Mouse (Mus musculus): ENCODE measurements at regions not wholly inside any gene's neighbourhood (a gene's known extent, or its start where the extent isn't known, plus 50 kb on each side); places are given as distances from the start of the nearest gene placed in this dataset.

GRCm38 (mm10) chr14:72149463-72149862 is 342.2 kb downstream of the Gm9195 start:
- DNase-seq (ENCODE audit: low read depth, low spot score), result no peak
- ChIA-PET POLR2A (no interaction called here), CTCF (no interaction called here)
- in situ Hi-C loops (cut with MboI; ENCODE audit: low pct_unique_long_range_greater_than_20kb), result no loop called here
- ATAC-seq, result no peak
- TF ChIP-seq CTCF (IDR thresholded peaks at IDR 0.05), result no peak
- no peaks in the 10 kb centered on the region for H3K27me3 ChIP-seq

- ChIA-PET POLR2A (no interaction called here), CTCF (no interaction called here)
- in situ Hi-C loops (cut with MboI; ENCODE audit: low pct_unique_long_range_greater_than_20kb), result no loop called here
- TF ChIP-seq CTCF (IDR thresholded peaks at IDR 0.05), result no peak
- ATAC-seq (no peak), DNase-seq (ENCODE audit: low read depth, low spot score) (no peak)
- H3K27me3 ChIP-seq, result no peaks in the 10 kb centered on the region
These were observed 342.8 kb downstream of the Gm9195 start for GRCm38 (mm10) chr14:72148886-72149285.

- CTCF ChIA-PET, result no interaction called here
- no peaks in the 10 kb centered on the region for H3K27me3 ChIP-seq
- in situ Hi-C loops (cut with MboI; ENCODE audit: low pct_unique_long_range_greater_than_20kb), result no loop called here
- POLR2A ChIA-PET, result no interaction called here
- no peak for ATAC-seq
- DNase-seq (ENCODE audit: low read depth, low spot score), result no peak
- no peak for TF ChIP-seq CTCF (IDR thresholded peaks at IDR 0.05)
These were observed 345.3 kb downstream of the Gm9195 start for GRCm38 (mm10) chr14:72146381-72146780.

- no peak for TF ChIP-seq CTCF (IDR thresholded peaks at IDR 0.05)
- ChIA-PET CTCF (no interaction called here), POLR2A (no interaction called here)
- ATAC-seq (no peak), DNase-seq (ENCODE audit: low read depth, low spot score) (no peak)
- H3K27me3 ChIP-seq, result no peaks in the 10 kb centered on the region
- in situ Hi-C loops (cut with MboI; ENCODE audit: low pct_unique_long_range_greater_than_20kb), result no loop called here
These were observed 348.7 kb downstream of the Gm9195 start for GRCm38 (mm10) chr14:72142883-72143487.

- no peak for ATAC-seq
- no peak for TF ChIP-seq CTCF (IDR thresholded peaks at IDR 0.05)
- in situ Hi-C loops (cut with MboI; ENCODE audit: low pct_unique_long_range_greater_than_20kb), result no loop called here
- ChIA-PET CTCF (no interaction called here), POLR2A (no interaction called here)
- no peak for DNase-seq (ENCODE audit: low read depth, low spot score)
- no peaks in the 10 kb centered on the region for H3K27me3 ChIP-seq
These were observed 350.5 kb downstream of the Gm9195 start for GRCm38 (mm10) chr14:72141136-72141535.

- no peak for DNase-seq (ENCODE audit: low read depth, low spot score)
- in situ Hi-C loops (cut with MboI; ENCODE audit: low pct_unique_long_range_greater_than_20kb), result no loop called here
- no peak for TF ChIP-seq CTCF (IDR thresholded peaks at IDR 0.05)
- CTCF ChIA-PET, result no interaction called here
- no peak for ATAC-seq
- H3K27me3 ChIP-seq, result no peaks in the 10 kb centered on the region
- POLR2A ChIA-PET, result no interaction called here
These were observed 361.5 kb downstream of the Gm9195 start for GRCm38 (mm10) chr14:72130149-72130548.

GRCm38 (mm10) chr14:72121786-72122185 is 369.9 kb downstream of the Gm9195 start:
- no peak for TF ChIP-seq CTCF (IDR thresholded peaks at IDR 0.05)
- CTCF ChIA-PET, result no interaction called here
- ATAC-seq (no peak), DNase-seq (ENCODE audit: low read depth, low spot score) (no peak)
- POLR2A ChIA-PET, result no interaction called here
- peaks cover 7% of the 10 kb centered on the region for H3K27me3 ChIP-seq
- in situ Hi-C loops (cut with MboI; ENCODE audit: low pct_unique_long_range_greater_than_20kb), result no loop called here

- TF ChIP-seq CTCF (IDR thresholded peaks at IDR 0.05), result no peak
- peaks cover 7% of the 10 kb centered on the region for H3K27me3 ChIP-seq
- ATAC-seq (no peak), DNase-seq (ENCODE audit: low read depth, low spot score) (no peak)
- in situ Hi-C loops (cut with MboI; ENCODE audit: low pct_unique_long_range_greater_than_20kb), result no loop called here
- ChIA-PET CTCF (no interaction called here), POLR2A (no interaction called here)
These were observed 370.6 kb downstream of the Gm9195 start for GRCm38 (mm10) chr14:72121006-72121405.

- H3K27me3 ChIP-seq, result peaks cover 12% of the 10 kb centered on the region
- CTCF ChIA-PET, result no interaction called here
- no peak for ATAC-seq
- in situ Hi-C loops (cut with MboI; ENCODE audit: low pct_unique_long_range_greater_than_20kb), result no loop called here
- no peak for TF ChIP-seq CTCF (IDR thresholded peaks at IDR 0.05)
- POLR2A ChIA-PET, result no interaction called here
- no peak for DNase-seq (ENCODE audit: low read depth, low spot score)
These were observed 374.8 kb downstream of the Gm9195 start for GRCm38 (mm10) chr14:72116842-72117241.

- ATAC-seq (no peak), DNase-seq (ENCODE audit: low read depth, low spot score) (no peak)
- peaks cover 12% of the 10 kb centered on the region for H3K27me3 ChIP-seq
- POLR2A ChIA-PET, result no interaction called here
- TF ChIP-seq CTCF (IDR thresholded peaks at IDR 0.05), result no peak
- in situ Hi-C loops (cut with MboI; ENCODE audit: low pct_unique_long_range_greater_than_20kb), result no loop called here
- CTCF ChIA-PET, result no interaction called here
These were observed 378.2 kb downstream of the Gm9195 start for GRCm38 (mm10) chr14:72113377-72113993.

- DNase-seq (ENCODE audit: low read depth, low spot score) (no peak), ATAC-seq (no peak)
- in situ Hi-C loops (cut with MboI; ENCODE audit: low pct_unique_long_range_greater_than_20kb), result no loop called here
- no peak for TF ChIP-seq CTCF (IDR thresholded peaks at IDR 0.05)
- ChIA-PET POLR2A (no interaction called here), CTCF (no interaction called here)
- H3K27me3 ChIP-seq, result peaks cover 5% of the 10 kb centered on the region
These were observed 380.9 kb downstream of the Gm9195 start for GRCm38 (mm10) chr14:72110689-72111088.

- in situ Hi-C loops (cut with MboI; ENCODE audit: low pct_unique_long_range_greater_than_20kb), result no loop called here
- DNase-seq (ENCODE audit: low read depth, low spot score) (no peak), ATAC-seq (no peak)
- POLR2A ChIA-PET, result no interaction called here
- CTCF ChIA-PET, result no interaction called here
- no peak for TF ChIP-seq CTCF (IDR thresholded peaks at IDR 0.05)
- no peaks in the 10 kb centered on the region for H3K27me3 ChIP-seq
These were observed 400.1 kb downstream of the Gm9195 start for GRCm38 (mm10) chr14:72091579-72091978.

Measured in Patski (cell line).